Mouse (Mus musculus) granulocyte monocyte progenitor cell, adult 5-6 weeks (primary cell): Measurements from ENCODE around the gene Dcdc2a. TPM values are rescaled to one million over a fixed set of nuclear protein-coding genes. Genes with fewer than 3 reads are reported as not detected.
A peak's percentile ranks its signal among the peaks of the same experiment; 100 is the strongest.

Experiments used
- ATAC-seq: replicated peaks from 2 replicates; pipeline ENCODE4 v1.8.0; 2016; ENCODE audit warnings: mild to moderate bottlenecking, moderate TSS enrichment, inconsistent platforms; ENCODE audit not compliant: poor library complexity, severe bottlenecking
- total RNA-seq, 2 experiments: library from RNA; stranded (forward) in 1 of 2; stranded (reverse) in 1 of 2; fragments of 200-712, 200-1000 nt in 1 of 2; fragments of >200 nt in 1 of 2; fragmentation: Nextera tagmentation in 1 of 2; gene quantifications; 2 replicates each; pipeline ENCODE4 v1.2.3; 2014 to 2017

Dcdc2a gene
- total RNA-seq (2014; fragmentation: Nextera tagmentation) (not detected in 2 replicates), total RNA-seq (2017) (not detected in 2 replicates)

DNA sequence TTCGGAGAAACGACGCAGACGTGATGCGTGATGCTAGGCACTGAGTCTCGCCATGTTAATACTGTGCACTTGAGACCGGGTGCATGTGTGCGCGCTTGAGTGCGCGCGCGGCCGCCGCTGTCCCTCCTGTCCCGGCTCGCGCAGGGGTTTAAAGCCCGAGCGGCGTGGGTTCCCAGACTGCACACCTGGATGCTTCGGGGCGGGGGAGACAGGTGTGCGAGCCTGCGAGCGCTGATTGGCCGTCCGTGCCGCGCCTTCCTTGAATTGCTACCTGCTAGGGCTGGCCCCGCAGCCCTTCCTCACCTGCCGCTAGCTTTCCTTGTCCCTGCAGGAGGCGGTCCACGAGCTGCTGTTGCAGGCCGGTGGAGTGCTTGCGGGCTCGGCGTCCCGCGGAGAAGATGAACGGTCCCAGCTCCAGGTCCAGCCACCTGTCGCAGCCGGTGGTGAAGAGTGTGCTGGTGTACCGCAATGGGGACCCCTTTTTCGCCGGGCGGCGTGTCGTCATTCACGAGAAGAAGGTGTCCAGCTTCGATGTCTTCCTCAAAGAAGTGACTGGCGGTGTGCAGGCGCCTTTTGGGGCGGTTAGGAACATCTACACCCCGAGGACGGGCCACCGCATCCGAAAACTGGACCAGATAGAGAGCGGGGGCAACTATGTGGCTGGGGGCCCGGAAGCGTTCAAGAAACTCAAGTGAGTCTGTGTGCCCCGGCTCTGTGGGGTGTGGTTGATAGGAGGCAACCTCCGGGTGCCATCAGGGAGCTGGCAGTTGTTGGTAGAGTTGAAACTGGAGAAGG lies at the start of gene Dcdc2a:
Dcdc2a (plus strand) TSS at position 132 of the 795 bp plus-strand sequence.
- ATAC-seq = peak; percentile 38

- ATAC-seq = peak; percentile 68
Observed at GRCm38 (mm10) chr13:25007115-25007514, 48.7 kb upstream of the Dcdc2a start.

DNA sequence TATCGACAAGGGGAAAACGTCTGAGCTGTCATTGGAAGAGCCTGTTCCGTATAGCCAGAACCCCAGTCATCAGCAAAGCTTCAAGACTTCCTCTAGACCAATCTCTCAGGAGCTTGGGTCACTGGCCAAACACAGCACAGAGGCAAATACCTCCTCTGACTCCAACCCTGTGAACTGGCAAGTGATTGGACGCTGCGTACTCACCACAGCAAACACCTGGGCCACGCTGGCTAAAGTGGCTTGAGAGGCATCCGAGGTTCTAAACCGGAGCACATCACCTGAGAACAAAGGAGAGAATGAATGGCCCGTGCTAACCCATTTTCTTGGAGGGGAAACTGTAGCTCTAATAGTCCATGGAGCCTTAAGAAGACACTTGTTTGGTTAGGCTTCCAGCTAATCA lies 37.5 kb upstream of the Dcdc2a start:
- no peak for ATAC-seq

DNA sequence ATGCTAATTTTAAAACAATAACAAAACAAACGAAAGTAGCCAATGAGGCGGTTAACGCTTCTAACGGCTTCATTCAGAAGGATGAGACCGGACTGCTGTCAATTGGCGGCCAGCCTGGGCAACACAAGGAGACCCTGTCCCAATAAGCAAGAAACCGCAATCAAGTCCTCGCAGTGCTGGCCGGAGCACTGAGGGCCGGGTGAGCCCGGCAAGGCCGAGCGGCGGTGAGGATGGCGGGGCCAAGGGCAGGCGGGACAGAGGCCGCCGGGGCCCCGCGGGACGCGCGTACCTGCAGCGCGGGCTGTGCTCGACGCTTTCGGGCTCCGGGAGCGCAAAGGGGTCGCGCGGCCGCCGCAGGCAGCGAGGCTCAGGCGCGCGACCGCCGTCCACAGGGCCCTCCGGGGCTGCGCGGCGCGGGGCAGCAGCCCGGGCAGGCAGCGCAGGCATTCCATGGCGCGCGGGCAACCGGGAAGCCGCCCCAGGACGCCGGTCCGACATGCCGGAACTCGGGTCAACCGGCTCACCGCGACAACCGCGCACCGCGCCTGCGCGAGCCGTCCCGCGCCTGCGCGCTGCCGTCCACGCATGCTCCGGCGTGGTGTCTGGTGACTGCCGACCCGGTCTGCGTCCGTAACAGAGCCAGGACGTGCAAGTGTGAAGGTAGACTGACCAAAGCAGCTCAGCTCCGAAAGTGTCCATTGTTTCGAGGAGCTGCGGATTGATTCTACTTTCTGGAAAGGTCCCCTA lies 35.8 kb upstream of the Dcdc2a start, which contains the start of gene Mrs2:
Mrs2 (minus strand) TSS at position 587 of the 747 bp plus-strand sequence.
- ATAC-seq = peak; percentile 84

DNA sequence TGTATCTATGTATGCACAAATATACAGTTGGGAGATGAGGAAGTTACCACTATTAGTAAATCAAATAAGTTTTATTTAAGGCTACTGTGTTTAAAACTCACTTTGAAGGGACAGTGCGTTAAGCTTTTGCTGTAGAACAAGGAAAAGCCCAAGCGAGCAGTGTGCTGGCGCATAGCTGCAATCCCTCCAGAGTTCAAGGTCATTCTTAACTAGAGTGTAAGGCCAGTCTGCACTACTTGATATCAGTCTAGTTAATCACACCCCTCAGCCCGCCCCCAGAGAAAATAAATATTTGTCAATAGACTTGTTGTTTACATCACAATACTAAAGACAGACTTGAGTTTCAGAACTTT lies 35.3 kb upstream of the Dcdc2a start:
- no peak for ATAC-seq

DNA sequence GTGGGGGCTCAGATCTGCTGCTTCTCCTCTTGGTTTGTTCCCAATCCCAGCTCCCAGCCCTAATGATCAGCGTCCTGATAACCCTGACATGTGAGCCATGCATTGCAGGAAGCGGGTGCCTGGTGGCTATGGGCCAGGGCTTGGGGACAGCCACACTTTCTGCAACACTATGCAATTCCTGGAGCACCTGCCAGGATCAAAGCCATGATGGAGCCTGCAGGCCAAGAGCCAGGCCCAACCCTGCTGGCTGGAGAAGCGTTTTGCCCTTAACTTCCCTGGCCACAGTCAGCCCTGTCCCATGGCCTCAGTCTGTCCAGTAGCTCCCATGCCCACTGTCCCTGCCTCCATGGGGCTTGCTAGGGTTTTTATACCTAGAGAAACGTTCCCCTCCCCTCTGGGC lies 33.4 kb upstream of the Dcdc2a start:
- ATAC-seq = no peak

DNA sequence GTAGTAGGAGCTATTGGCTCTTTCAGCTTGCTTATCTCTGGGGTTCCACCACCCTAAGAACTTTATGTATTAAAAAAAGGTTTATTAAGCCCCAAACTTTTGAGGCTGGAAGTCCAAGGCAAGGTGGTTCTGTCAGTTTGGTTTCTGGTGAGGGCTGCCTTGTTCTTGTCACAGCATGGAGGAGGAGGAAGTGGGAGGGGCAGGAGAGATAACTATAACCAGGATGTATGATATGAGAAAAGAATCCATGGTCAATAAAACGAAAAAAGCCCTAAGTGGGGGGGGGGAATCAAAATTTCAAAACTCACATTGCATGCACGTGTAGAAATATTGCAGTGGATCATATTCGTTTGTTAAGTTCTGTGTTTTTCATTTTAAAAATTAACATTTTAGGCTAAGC lies 32.7 kb upstream of the Dcdc2a start:
- no peak for ATAC-seq

GRCm38 (mm10) chr13:25024655-25025054 lies 31.1 kb upstream of the Dcdc2a start:
- ATAC-seq = no peak

- ATAC-seq = no peak
Observed at GRCm38 (mm10) chr13:25026409-25027113, 29.2 kb upstream of the Dcdc2a start.

- ATAC-seq = no peak
Observed at GRCm38 (mm10) chr13:25027114-25027425, 28.7 kb upstream of the Dcdc2a start.

DNA sequence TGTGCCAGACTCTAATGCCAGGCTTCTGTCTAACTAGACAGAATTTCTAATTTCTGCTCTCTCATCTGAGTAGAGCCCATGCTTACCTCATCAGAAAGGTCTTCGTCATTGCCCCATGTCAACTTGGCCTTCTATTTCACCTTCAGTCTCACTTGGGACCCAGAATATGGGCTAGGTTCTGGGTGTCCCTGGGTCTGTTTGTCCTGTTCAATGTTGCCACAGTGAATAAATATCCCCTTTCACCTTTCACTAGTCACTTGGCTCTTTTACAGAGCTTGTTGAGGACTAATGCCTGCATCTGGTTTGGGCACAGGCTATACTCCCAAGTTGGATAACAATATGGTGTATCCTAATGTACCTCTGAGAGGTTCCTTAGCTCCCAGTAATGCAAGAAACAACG lies 16.3 kb upstream of the Dcdc2a start:
- no peak for ATAC-seq

DNA sequence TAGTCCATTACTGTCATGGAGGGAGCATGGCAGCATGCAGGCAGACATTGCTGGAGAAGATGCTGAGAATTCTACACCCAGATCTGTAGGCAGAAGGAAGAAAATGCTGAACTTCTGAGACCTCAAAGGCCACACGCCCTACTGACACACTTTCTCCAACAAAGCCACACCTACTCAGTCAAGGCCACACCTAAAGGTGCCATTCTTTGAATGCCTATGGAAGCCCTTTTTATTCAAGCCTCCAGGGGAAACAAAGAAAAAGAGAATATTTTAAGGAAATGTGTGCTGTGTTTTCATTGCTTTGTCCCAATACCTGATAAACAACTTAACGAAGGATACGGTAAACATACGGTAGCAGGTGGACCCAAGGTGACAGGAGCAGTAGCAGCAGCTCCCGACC lies 3.1 kb upstream of the Dcdc2a start:
- no peak for ATAC-seq

DNA sequence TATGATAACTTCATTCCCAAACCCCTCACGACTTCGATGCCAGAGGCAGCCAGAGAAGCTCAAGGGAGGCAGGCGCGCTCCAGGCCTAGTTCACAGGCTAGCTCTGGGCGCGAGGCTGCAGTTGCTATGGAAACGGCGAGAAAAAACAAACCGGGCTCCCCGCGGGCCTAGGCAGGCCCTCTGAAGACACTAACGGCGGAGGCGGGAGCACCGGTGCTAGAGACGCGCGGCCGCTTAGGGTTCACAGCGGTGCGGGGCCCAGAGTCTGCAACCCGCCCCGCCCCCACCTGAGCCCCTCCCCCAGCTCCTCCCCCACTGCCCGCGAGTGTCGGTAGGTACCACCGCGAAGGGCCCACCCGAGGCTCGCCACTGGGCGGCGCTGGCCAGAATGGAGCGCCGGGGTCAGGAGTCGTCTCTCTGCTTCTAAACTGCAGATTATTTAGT lies 671 bp upstream of the Dcdc2a start:
- peak; percentile 54 for ATAC-seq

DNA sequence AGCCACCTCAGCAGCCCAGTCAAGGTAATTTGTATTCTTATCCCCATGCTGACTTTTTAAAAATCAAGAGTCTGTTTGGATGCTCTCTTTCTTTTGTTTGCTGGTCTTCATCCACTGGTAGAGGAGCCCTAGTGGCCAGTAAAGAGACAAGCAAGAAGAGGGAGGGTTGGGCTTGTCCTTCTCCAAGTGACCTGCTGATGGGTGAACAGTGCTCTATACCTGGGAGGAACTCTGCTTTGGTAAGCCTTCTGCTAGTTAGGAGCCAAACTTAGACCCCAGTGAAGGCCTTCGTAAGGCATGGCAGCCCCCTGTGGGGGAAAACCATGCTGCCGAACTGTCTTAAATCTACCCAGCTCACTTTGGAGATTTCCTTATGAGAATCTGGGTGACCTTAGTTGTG lies 10.9 kb downstream of the Dcdc2a start:
- no peak for ATAC-seq

DNA sequence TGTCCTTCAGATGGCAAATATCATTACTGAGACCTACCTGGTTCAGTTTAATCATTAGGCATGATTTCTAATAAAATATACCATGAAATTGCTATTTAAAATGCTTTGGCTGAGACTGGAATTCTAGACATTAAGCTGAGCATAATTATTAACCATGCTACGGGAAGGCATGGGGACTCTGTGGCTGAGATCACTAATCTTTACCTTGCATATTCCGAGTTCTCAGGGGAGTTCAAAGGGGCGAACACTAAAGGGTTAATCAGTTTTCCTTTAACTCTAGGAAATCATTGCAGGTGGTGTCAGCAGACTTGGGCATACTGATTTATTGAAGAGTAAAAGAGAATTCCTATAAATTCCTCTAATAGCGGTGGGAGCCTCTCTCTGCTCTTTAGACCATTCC lies 11.4 kb downstream of the Dcdc2a start:
- ATAC-seq = no peak

DNA sequence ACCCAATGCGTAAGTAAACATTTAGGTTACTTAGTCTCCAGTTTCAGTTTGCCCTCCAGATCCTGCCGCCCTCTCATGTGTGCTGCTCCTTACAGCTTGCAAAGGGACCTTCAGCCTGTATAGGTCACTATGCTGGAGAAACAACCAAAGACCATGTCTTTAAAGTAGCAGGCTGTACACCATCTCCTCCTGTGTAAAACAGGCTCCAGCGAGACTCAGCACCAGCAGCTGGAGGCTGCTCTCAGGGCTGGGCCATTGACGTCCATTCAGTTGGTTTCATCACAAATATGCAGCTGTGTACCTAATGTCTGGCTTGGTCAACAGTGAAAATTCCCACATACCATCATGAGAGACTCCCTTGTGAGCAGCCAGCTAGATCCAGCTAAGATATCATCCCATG lies 14.0 kb downstream of the Dcdc2a start:
- no peak for ATAC-seq

GRCm38 (mm10) chr13:25070791-25071190 lies 15.0 kb downstream of the Dcdc2a start:
- no peak for ATAC-seq

DNA sequence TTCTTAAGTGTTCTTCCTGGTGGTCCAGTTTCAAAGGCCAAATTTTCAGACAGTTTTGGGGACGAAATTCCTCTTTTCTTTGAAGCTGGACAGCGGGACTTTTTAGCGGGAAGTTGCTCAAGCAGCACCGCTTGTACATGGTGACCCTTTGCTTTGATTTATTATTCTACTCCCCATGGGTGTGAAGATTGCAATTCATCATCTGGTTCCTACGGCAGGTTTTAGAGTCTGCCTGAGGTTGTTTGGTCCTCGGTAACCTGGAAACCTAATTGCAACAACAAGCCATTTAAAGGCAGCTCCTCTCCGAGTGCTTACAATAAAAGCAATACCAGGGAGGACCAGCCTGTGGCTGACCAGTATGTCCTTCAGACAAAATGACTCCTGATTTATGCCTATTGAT lies 21.5 kb downstream of the Dcdc2a start:
- ATAC-seq = no peak

DNA sequence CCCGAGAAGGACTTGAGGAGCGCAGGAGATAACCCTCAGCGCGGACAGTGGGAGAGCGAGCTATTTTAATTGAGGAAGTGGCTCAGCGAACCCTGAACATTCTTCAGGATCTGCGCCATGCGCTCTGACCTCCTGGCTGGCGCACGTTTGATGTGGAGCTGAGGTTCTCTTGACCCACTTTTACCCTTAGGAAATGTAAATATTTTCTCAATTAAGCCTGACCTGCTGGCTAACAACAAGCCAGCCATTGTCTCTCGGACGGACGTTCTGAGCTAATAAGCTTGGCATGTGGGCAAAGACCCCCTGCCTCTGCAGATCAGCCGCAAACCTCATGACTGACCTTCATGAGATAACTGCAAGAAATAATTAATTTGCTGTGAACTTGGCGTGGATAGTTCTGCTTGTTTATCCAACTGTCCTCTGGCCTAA lies 27.4 kb downstream of the Dcdc2a start:
- no peak for ATAC-seq

- no peak for ATAC-seq
Observed at GRCm38 (mm10) chr13:25085147-25085546, 29.3 kb downstream of the Dcdc2a start.

DNA sequence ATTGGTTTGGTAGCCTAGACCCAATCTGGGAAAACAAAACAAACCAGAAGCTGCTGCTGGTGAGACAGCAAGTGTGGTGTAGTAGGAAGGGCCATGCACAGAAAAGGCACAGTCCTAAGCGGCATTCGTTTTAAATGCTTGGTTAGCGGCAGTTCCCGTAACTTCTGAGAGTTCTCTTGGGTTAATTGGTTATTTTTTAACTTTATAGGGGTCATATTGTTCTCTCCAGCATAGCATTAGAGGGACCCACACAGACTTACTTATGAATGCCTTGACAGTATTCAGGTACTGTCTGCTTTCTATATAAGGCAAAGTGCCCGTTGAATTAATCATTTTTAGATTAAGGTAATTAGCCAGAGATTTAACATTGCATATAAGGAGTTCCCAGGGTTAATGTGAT lies 35.5 kb downstream of the Dcdc2a start:
- ATAC-seq = no peak
